Mouse (Mus musculus) liver, postnatal 0 days (tissue): ENCODE measurements around the gene Atp23. TPM values are rescaled to one million over a fixed set of nuclear protein-coding genes. Genes with fewer than 3 reads are reported as not detected.

Experiments used
- ATAC-seq: fragments of 200-750 bp; cut with Nextera tagmentation; 2 replicates; pipeline ENCODE4 v1.8.0; 2017; ENCODE audit warnings: mild to moderate bottlenecking, moderate library complexity
- DNase-seq: peaks from one replicate; pipeline ENCODE4 v3.0.0-alpha.2; 2016
- H3K27ac ChIP-seq: fragments of 300-500 bp; sonication (generic); 2 replicates; pipeline ENCODE4 v1.5.1; 2014; ENCODE audit warnings: antibody characterized with exemption, moderate library complexity, mild to moderate bottlenecking, low read depth
- H3K27me3 ChIP-seq: fragments of 300-500 bp; sonication (generic); 2 replicates; pipeline ENCODE4 v1.6.1; 2014; ENCODE audit warnings: low read length, control low read depth, mixed read lengths; ENCODE audit not compliant: insufficient read depth
- H3K36me3 ChIP-seq: fragments of 300-500 bp; sonication (generic); replicated peaks from 2 replicates; pipeline ENCODE4 v1.6.1; 2014; ENCODE audit warnings: mild to moderate bottlenecking, control low read depth, low read length, moderate library complexity, mixed read lengths; ENCODE audit not compliant: insufficient read depth
- H3K4me1 ChIP-seq: fragments of 300-500 bp; sonication (generic); 2 replicates; pipeline ENCODE4 v1.6.1; 2014; ENCODE audit warnings: antibody characterized with exemption, mild to moderate bottlenecking, control low read depth; ENCODE audit not compliant: insufficient read depth
- H3K4me2 ChIP-seq: fragments of 300-500 bp; sonication (generic); 2 replicates; pipeline ENCODE4 v1.6.1; 2014; ENCODE audit warnings: low read depth, mild to moderate bottlenecking, low read length, moderate library complexity, mixed read lengths
- H3K4me3 ChIP-seq: fragments of 300-500 bp; sonication (generic); 2 replicates; pipeline ENCODE4 v1.5.1; 2014; ENCODE audit warnings: low read depth, low read length
- H3K9ac ChIP-seq: fragments of 300-500 bp; sonication (generic); replicated peaks from 2 replicates; pipeline ENCODE4 v1.6.1; 2014; ENCODE audit warnings: mild to moderate bottlenecking, moderate library complexity
- H3K9me3 ChIP-seq: fragments of 300-500 bp; sonication (generic); 2 replicates; pipeline ENCODE4 v1.6.1; 2016; ENCODE audit warnings: mild to moderate bottlenecking, control low read depth, low read length, mixed read lengths
- CTCF ChIP-seq: sonication (generic); IDR thresholded peaks from 2 replicates; pipeline ENCODE4 v1.5.1; 2016; ENCODE audit warnings: antibody characterized with exemption, low read depth
- EP300 ChIP-seq: IDR thresholded peaks from 2 replicates; pipeline ENCODE4 v1.6.1; 2016; ENCODE audit warnings: antibody characterized with exemption, low read depth, mild to moderate bottlenecking
- WGBS: fragments of 180-500 bp; shearing (Covaris S2); extraction: QIAGEN DNeasy Blood & Tissue Kit; methylation state at CpG from one replicate; pipeline ENCODE4 v1.1.7; 2014; ENCODE audit not compliant: insufficient replicate concordance; 5-methylcytosine and 5-hydroxymethylcytosine counted together
- polyA plus RNA-seq: library from polyadenylated mRNA; unstranded; fragments of >200 nt; fragmentation: Nextera tagmentation; extraction: Ambion mirVana; gene quantifications from 2 replicates; pipeline ENCODE4 v1.2.1, GENCODE M21; 2015

Gene Atp23
- polyA plus RNA-seq, 1 experiment from 2014 or later = 5.8 TPM

DNA sequence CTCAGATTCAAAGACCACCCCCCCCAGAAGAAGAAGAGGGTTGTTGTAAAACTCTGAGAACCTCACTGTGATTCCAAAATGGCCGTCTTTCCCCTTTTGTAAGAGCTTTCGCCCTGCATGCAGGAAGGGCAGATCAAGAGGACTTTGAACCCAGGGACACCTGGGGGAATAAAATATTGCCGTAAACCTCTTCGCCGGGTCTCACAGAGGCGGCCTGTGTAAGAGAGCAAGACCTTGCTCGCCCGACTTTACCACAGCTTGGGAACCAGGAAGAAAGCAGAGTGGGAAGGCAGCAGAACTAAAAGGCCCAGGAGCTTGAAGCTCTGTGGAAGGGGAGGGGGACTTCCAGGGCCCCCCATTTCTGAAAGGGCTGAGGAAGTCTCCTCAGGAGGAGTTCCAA lies 34.0 kb upstream of the Atp23 start:
- 74% methylated on average over 8 of the region's 8 CpGs for WGBS
- Histone ChIP-seq H3K9me3 (no peaks in the 10 kb centered on the region), H3K27me3 (no peaks in the 10 kb centered on the region), H3K4me3 (no peak overlapping the region), H3K27ac (no peak overlapping the region), H3K36me3 (no peaks in the 10 kb centered on the region), H3K4me1 (no peaks in the 10 kb centered on the region), H3K9ac (no peak overlapping the region), H3K4me2 (no peak overlapping the region)
- ATAC-seq (no peak), DNase-seq (no peak)
- TF ChIP-seq CTCF (no peak), EP300 (no peak)

DNA sequence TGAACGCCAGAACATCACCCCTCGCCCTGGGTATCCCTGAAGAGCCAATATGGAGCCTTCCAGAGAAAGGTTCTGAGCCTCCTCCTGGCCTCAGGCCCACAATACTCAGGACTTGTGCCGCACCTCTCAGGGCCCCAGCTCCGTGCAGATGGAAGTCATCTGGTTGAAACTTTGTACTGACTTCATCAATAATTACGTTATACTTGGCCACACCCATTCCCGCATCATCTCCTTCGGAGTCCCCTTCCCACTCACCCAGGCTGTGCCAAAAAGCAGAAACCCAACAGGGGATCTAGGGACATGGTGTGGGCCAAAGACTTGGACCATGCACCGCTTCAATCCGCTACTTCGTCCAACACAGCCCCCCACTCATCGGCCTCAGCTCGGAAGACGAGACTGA lies 33.4 kb upstream of the Atp23 start:
- H3K4me2 ChIP-seq = no peak overlapping the region
- H3K27ac ChIP-seq = no peak overlapping the region
- WGBS = 88% methylated on average over 13 of the region's 13 CpGs
- no peaks in the 10 kb centered on the region for H3K36me3 ChIP-seq
- no peaks in the 10 kb centered on the region for H3K4me1 ChIP-seq
- no peak overlapping the region for H3K9ac ChIP-seq
- H3K4me3 ChIP-seq = no peak overlapping the region
- no peak for TF ChIP-seq EP300
- no peak for TF ChIP-seq CTCF
- no peak for DNase-seq
- H3K27me3 ChIP-seq = no peaks in the 10 kb centered on the region
- no peaks in the 10 kb centered on the region for H3K9me3 ChIP-seq
- ATAC-seq = no peak

DNA sequence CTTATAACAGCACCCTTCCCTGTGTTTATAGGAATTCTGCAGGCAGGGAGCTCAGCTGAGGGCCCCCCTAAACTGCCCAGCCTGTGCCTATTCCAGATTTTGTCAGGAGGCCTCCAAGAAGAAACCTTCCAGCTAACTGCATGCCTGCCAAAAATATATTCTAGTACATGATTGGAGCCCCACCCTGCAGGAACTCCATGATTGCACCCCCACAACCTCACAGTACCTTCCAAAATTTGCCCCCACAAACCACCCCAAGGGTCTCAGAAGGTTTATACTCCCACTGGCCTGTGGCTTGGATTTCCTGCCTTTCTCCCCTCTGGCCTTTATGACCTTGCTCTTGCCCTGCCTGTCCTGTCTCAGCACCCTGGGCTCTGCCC lies 30.6 kb upstream of the Atp23 start:
- no peak for DNase-seq
- Histone ChIP-seq H3K36me3 (no peaks in the 10 kb centered on the region), H3K27me3 (peaks cover 10% of the 10 kb centered on the region), H3K9ac (no peak overlapping the region), H3K4me1 (peaks cover 14% of the 10 kb centered on the region; the same call in 1 of the 2 replicates), H3K9me3 (no peaks in the 10 kb centered on the region), H3K27ac (0 out of 2 replicates have a peak overlapping the region, but pooled peaks have one; percentile 39), H3K4me2 (no peak overlapping the region), H3K4me3 (no peak overlapping the region)
- no peak for ATAC-seq
- no peak for TF ChIP-seq CTCF
- TF ChIP-seq EP300 = no peak

DNA sequence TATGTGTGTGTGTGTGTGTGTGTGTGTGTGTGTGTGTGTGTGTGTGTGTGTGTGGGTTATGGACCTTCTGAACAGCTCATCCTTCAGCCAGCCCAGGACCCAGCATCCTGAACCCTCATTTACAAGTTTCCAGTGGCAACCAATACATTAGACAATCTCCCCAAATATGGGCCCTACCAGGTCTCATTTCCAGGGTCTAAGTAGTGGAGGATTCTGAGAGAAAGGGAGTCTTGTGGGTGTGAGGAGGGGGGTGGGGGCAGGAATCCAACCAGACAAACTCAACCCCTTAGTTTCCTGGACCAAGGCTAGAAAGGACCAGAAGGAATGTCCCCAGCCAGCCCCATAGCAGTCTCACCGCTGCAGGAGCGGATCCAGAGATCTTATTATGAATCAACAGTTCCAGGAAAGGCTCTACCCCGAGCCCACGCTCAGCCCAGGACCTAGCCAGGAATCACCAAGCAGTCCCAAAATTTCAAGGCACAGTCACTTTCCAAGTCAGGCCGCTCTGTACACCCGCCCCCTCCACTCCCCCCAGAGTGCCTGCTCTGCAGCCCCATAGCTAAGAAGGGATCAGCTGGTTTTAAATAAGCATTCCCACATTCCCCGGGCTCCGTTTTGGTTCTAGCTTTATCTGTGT lies 30.1 kb upstream of the Atp23 start:
- ATAC-seq (no peak), DNase-seq (no peak)
- peaks cover 14% of the 10 kb centered on the region; the same call in 1 of the 2 replicates for H3K4me1 ChIP-seq
- H3K36me3 ChIP-seq = no peaks in the 10 kb centered on the region
- no peaks in the 10 kb centered on the region for H3K9me3 ChIP-seq
- TF ChIP-seq CTCF (no peak), EP300 (no peak)
- 0 out of 2 replicates have a peak overlapping the region, but pooled peaks have one; percentile 39 for H3K27ac ChIP-seq
- H3K9ac ChIP-seq = no peak overlapping the region
- peaks cover 10% of the 10 kb centered on the region for H3K27me3 ChIP-seq
- 76% methylated on average over 8 of the region's 8 CpGs for WGBS
- H3K4me2 ChIP-seq = no peak overlapping the region
- H3K4me3 ChIP-seq = no peak overlapping the region

DNA sequence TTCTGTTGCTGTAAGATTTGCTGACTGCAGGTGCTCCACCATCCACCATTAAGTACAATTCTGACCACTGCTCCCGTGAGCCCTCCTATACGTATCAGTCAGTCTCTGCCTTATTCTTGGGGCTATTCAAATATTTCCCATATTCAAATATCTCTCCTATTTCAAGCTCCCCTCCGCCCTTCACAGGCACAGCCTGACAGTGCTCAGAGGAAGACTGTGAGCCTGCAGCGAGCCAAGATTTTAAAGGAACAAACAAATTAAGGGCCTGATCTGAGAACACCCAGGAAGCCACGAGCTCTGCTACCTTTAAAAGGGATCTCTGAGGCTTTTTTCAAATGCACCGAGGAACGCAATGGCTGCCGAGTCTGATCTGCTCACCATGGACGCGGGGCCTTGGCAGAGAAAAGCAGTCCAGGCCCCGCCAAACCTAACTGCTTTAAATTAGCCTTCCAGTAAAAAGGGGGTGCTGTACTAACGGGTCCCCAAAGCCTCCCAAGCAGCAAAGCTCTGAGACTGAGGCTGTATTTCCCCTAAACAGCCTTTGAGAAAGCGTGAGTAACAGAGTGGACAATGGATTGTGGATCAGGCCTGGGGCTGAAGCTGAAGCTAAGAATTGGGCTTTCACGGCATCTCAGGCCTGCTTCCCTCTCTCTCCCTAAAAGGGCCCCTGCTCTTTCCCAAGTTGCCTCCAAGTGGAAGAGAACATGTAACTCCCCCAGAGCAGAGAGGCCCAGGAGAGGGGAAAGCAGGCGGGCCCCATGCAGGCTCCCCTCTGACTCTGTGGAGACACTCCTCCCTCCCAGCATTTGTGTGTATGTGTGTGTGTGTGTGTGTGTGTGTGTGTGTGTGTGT lies 29.3 kb upstream of the Atp23 start:
- H3K27me3 ChIP-seq = peaks cover 10% of the 10 kb centered on the region
- TF ChIP-seq EP300 = no peak
- DNase-seq = peak; percentile 32
- H3K4me1 ChIP-seq = peaks cover 14% of the 10 kb centered on the region; the same call in 1 of the 2 replicates
- no peak overlapping the region for H3K9ac ChIP-seq
- no peak overlapping the region for H3K4me3 ChIP-seq
- no peaks in the 10 kb centered on the region for H3K9me3 ChIP-seq
- ATAC-seq = no peak
- no peak overlapping the region for H3K4me2 ChIP-seq
- no peaks in the 10 kb centered on the region for H3K36me3 ChIP-seq
- 66% methylated on average over 15 of the region's 15 CpGs for WGBS
- peak overlapping the region; percentile 67; the same call in 1 of the 2 replicates for H3K27ac ChIP-seq

DNA sequence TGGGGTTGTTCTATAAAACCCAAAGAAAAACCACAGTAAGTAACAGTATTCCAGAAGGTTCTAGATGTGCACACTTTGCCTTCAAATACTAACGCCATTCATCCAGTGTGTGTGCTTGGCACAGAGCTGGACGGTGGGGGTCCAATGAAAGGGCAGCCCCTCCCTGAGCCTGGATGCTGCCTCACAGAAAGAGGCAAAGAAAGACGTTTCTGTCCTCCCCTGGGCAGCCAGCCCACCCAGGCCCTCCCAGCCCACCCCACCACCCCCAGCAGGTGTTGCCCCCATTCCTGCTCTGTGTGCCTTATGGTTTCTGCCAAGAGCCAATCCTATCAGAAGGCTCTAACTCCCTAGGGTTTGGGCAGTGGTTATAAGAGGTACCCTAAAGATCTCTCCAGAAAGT lies 28.4 kb upstream of the Atp23 start:
- TF ChIP-seq CTCF = no peak
- TF ChIP-seq EP300 = no peak
- H3K36me3 ChIP-seq = no peaks in the 10 kb centered on the region
- no peak overlapping the region for H3K4me2 ChIP-seq
- H3K27me3 ChIP-seq = peaks cover 10% of the 10 kb centered on the region
- ATAC-seq (no peak), DNase-seq (no peak)
- H3K4me3 ChIP-seq = no peak overlapping the region
- no peak overlapping the region for H3K9ac ChIP-seq
- no peaks in the 10 kb centered on the region for H3K9me3 ChIP-seq
- peaks cover 14% of the 10 kb centered on the region; the same call in 1 of the 2 replicates for H3K4me1 ChIP-seq
- H3K27ac ChIP-seq = peak overlapping the region; percentile 90; the same call in 1 of the 2 replicates
- WGBS = 46% methylated on average over 3 of the region's 3 CpGs
